8 mouse cellular contexts compared by ENCODE assay signal in the genomic region with DNA sequence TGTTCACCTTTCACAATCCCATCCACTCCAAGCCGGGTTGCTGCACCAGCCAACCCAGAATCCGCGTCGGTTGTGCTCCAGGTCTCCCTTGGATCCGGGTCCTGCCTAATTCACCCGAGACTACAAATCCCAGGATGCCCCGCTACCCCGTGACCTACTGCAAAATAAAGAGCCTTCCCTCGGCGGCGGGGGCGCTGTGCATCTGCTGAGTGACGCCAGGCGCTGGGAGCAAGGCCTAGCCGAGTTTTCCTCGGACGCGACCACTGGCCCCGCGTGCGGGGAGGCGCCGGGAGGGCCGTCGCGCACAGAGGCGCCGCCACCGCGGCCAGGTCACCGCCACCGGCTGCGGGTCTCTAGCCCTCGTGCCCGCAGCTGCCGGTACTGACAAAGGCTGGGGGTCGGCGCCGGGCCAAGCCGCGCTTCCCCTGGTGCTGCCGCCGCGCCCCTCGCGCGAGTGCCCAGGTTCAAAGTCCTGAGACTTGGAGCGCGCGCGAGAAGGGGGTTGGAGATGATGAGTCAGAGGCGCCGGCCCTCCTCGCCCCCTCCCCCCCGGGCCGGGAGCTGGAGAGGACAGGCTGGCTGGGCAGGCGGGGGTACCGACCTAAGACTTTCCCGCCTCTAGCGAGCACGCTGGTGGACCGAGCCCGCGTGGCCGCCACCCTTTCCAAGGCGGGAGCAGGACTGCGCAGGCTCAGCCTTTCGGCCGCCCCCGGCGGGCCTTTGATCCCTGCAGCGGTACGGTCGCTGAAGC. TPM values are rescaled to one million over a fixed set of nuclear protein-coding genes. Genes with fewer than 3 reads are reported as not detected.
DNase-seq lines count a peak whose midpoint lies in the region; ATAC-seq lines count a peak whose summit lies in the region.

No protein-coding gene starts in this region.

- H3K27ac ChIP-seq in forebrain, embryonic 10.5 days, result peak overlapping the region; percentile 99
- H3K27ac ChIP-seq in heart, embryonic 15.5 days, result peak overlapping the region; percentile 100
- peak overlapping the region; percentile 97 for H3K27ac ChIP-seq in liver, embryonic 12.5 days

- H3K27me3 ChIP-seq in forebrain, embryonic 10.5 days (ENCODE audit: poor library complexity, severe bottlenecking), result no peaks in the 10 kb centered on the region
- H3K27me3 ChIP-seq in heart, embryonic 15.5 days, result no peaks in the 10 kb centered on the region
- H3K27me3 ChIP-seq in liver, embryonic 12.5 days (replicated peaks), result no peaks in the 10 kb centered on the region
- H3K27me3 ChIP-seq in splenic B cell, adult 2 months (ENCODE audit: control insufficient read depth, insufficient read depth, low read length, poor library complexity, severe bottlenecking), result no peaks in the 10 kb centered on the region

- peak overlapping the region; percentile 71 for H3K4me3 ChIP-seq in forebrain, embryonic 10.5 days
- peak overlapping the region; percentile 68 for H3K4me3 ChIP-seq in heart, embryonic 15.5 days
- H3K4me3 ChIP-seq in liver, embryonic 12.5 days, result peak overlapping the region; percentile 72

- peak overlapping the region; percentile 88 for H3K9ac ChIP-seq in heart, embryonic 15.5 days
- H3K9ac ChIP-seq in liver, embryonic 12.5 days, result peak overlapping the region; percentile 90

- peak; percentile 90 for ATAC-seq in heart, embryonic 15.5 days (replicated peaks; ENCODE audit: insufficient number of reproducible peaks, insufficient read depth, low FRiP score, low read depth)
- peak; percentile 83 for ATAC-seq in liver, embryonic 12.5 days

- H3K4me2 ChIP-seq in heart, embryonic 15.5 days, result peak overlapping the region; percentile 81
- H3K4me2 ChIP-seq in liver, embryonic 12.5 days, result peak overlapping the region; percentile 89

- peak; percentile 92 to 97 for DNase-seq in CD8-positive naive resting alpha-beta T cell, adult 2 months (ENCODE audit: low read depth in 2 of 2, low spot score in 2 of 2)
- DNase-seq in c-Kit-positive CD71-negative TER-119-negative erythroid progenitor cells, embryonic 14.5 days (ENCODE audit: low read depth), result peak; percentile 96
- peak; percentile 98 for DNase-seq in forebrain, embryonic 10.5 days (ENCODE audit: extremely low spot score, low spot score)
- peak; percentile 98 for DNase-seq in kidney, postnatal 14 days
- peak; percentile 96 for DNase-seq in naive thymus-derived CD4-positive, alpha-beta T cell, adult 2 months (ENCODE audit: low read depth)
- peak; percentile 94 for DNase-seq in splenic B cell, adult 2 months (ENCODE audit: low read depth, low spot score)

- no peaks in the 10 kb centered on the region for H3K9me3 ChIP-seq in forebrain, embryonic 10.5 days
- no peaks in the 10 kb centered on the region for H3K9me3 ChIP-seq in heart, embryonic 15.5 days (replicated peaks)
- no peaks in the 10 kb centered on the region for H3K9me3 ChIP-seq in liver, embryonic 12.5 days (replicated peaks)

- peaks cover 8% of the 10 kb centered on the region for H3K36me3 ChIP-seq in forebrain, embryonic 10.5 days (replicated peaks)
- no peaks in the 10 kb centered on the region for H3K36me3 ChIP-seq in heart, embryonic 15.5 days
- 0 out of 2 replicates have a peak, but pooled peaks cover 5% of the 10 kb centered on the region for H3K36me3 ChIP-seq in liver, embryonic 12.5 days
- H3K36me3 ChIP-seq in splenic B cell, adult 2 months (ENCODE audit: control insufficient read depth, insufficient read depth, low read length, poor library complexity, severe bottlenecking), result no peaks in the 10 kb centered on the region

- H3K4me1 ChIP-seq in forebrain, embryonic 10.5 days, result peaks cover 91% of the 10 kb centered on the region
- peaks cover 50% of the 10 kb centered on the region for H3K4me1 ChIP-seq in heart, embryonic 15.5 days (replicated peaks)
- H3K4me1 ChIP-seq in liver, embryonic 12.5 days, result peaks cover 87% of the 10 kb centered on the region

- WGBS in forebrain, embryonic 10.5 days, result under 1% methylated on average over 74 of the region's 74 CpGs
- under 1% methylated on average over 71 of the region's 74 CpGs for WGBS in heart, embryonic 15.5 days
- WGBS in liver, embryonic 12.5 days (ENCODE audit: insufficient replicate concordance), result 2% methylated on average over 64 of the region's 74 CpGs

RNA-seq across cellular contexts. Expression of a gene that starts 0.8 kb away (rescaled TPM):
- polyA plus RNA-seq in forebrain, embryonic 10.5 days (2016; fragmentation: Nextera tagmentation; extraction: Ambion mirVana), result 85.4 and 87.6 TPM in 2 replicates
- 18.1 and 23.6 TPM in 2 replicates for polyA plus RNA-seq in heart, embryonic 15.5 days (2015; fragmentation: Nextera tagmentation; extraction: Ambion mirVana)
- 15.3 and 15.8 TPM in 2 replicates for polyA plus RNA-seq in liver, embryonic 12.5 days (2016; fragmentation: Nextera tagmentation; extraction: Ambion mirVana)

RNA-seq across cellular contexts. Expression of a gene that starts 4.3 kb away (rescaled TPM):
- 0.63 and 0.96 TPM in 2 replicates for polyA plus RNA-seq in forebrain, embryonic 10.5 days (2016; fragmentation: Nextera tagmentation; extraction: Ambion mirVana)
- 0.60 and 0.68 TPM in 2 replicates for polyA plus RNA-seq in heart, embryonic 15.5 days (2015; fragmentation: Nextera tagmentation; extraction: Ambion mirVana)
- 0.32 and 0.39 TPM in 2 replicates for polyA plus RNA-seq in liver, embryonic 12.5 days (2016; fragmentation: Nextera tagmentation; extraction: Ambion mirVana)

RNA-seq across cellular contexts. Expression of a gene that starts 22.5 kb away (rescaled TPM):
- polyA plus RNA-seq in forebrain, embryonic 10.5 days (2016; fragmentation: Nextera tagmentation; extraction: Ambion mirVana), result not detected in 2 replicates
- not detected in 2 replicates for polyA plus RNA-seq in heart, embryonic 15.5 days (2015; fragmentation: Nextera tagmentation; extraction: Ambion mirVana)
- polyA plus RNA-seq in liver, embryonic 12.5 days (2016; fragmentation: Nextera tagmentation; extraction: Ambion mirVana), result not detected in 2 replicates

RNA-seq across cellular contexts. Expression of a gene that starts 35.2 kb away (rescaled TPM):
- 97.5 and 102 TPM in 2 replicates for polyA plus RNA-seq in forebrain, embryonic 10.5 days (2016; fragmentation: Nextera tagmentation; extraction: Ambion mirVana)
- polyA plus RNA-seq in heart, embryonic 15.5 days (2015; fragmentation: Nextera tagmentation; extraction: Ambion mirVana), result 51.8 and 69.2 TPM in 2 replicates
- polyA plus RNA-seq in liver, embryonic 12.5 days (2016; fragmentation: Nextera tagmentation; extraction: Ambion mirVana), result 34.8 and 40.1 TPM in 2 replicates

Comparison
In these comparisons a context has a peak if more than half of its experiments do, and no peak if none do; other contexts are left out.
1. Peak in every context shown above with its lines: DNase-seq, ATAC-seq, H3K4me3 ChIP-seq and H3K27ac ChIP-seq.